Mouse (Mus musculus) CH12.LX (cell line): Measurements from ENCODE around the gene Iglon5. TPM values are rescaled to one million over a fixed set of nuclear protein-coding genes. Genes with fewer than 3 reads are reported as not detected.

ENCODE experiments used
- DNase-seq: peaks from one replicate; pipeline ENCODE4 v3.0.0-alpha.2; 2013; ENCODE audit errors: extremely low read depth
- H3K27ac ChIP-seq: 2 replicates; pipeline ENCODE4 v1.5.1; 2012; ENCODE audit warnings: low read depth, mild to moderate bottlenecking, control low read depth, moderate library complexity; ENCODE audit not compliant: insufficient read depth
- H3K27me3 ChIP-seq: replicated peaks from 2 replicates; pipeline ENCODE3; 2012; ENCODE audit warnings: inconsistent platforms
- H3K36me3 ChIP-seq, 2 experiments: replicated peaks in 1 of 2; 2 replicates each; pipeline versions ENCODE3 to v1.6.1; 2012; ENCODE audit warnings: inconsistent platforms in 1 of 2, low read length in 1 of 2, mild to moderate bottlenecking in 1 of 2, mixed read lengths in 1 of 2, moderate library complexity in 1 of 2; ENCODE audit not compliant: control insufficient read depth in 1 of 2, insufficient read depth in 1 of 2
- H3K4me1 ChIP-seq, 2 experiments: 2 replicates each; pipeline ENCODE4 v1.6.1; 2012; ENCODE audit warnings: inconsistent platforms in 1 of 2, moderate library complexity in 1 of 2; ENCODE audit not compliant: insufficient read depth in 2 of 2, control insufficient read depth in 1 of 2
- H3K4me2 ChIP-seq: 2 replicates; pipeline ENCODE4 v1.6.1; 2012; ENCODE audit warnings: low read depth, mild to moderate bottlenecking, control low read depth; ENCODE audit not compliant: poor library complexity, insufficient read depth, severe bottlenecking
- H3K4me3 ChIP-seq, 3 experiments: fragments of 150-350 bp in 1 of 3; sonication (generic) in 1 of 3; replicated peaks in 1 of 3; 2 replicates each; pipeline versions ENCODE3 to v1.5.1; 2011 to 2012; ENCODE audit warnings: low read depth in 2 of 3, low read length in 2 of 3, mild to moderate bottlenecking in 2 of 3, moderate library complexity in 2 of 3, control low read depth in 1 of 3, improper control_type of control experiment in 1 of 3, inconsistent platforms in 1 of 3, mixed read lengths in 1 of 3; ENCODE audit not compliant: poor library complexity in 1 of 3
- H3K79me2 ChIP-seq: replicated peaks from 2 replicates; pipeline ENCODE4 v1.6.1; 2012; ENCODE audit warnings: mild to moderate bottlenecking, moderate library complexity; ENCODE audit not compliant: control insufficient read depth, poor library complexity, insufficient read depth, severe bottlenecking; ENCODE audit errors: extremely low read depth
- H3K9ac ChIP-seq: 2 replicates; pipeline ENCODE4 v1.6.1; 2012; ENCODE audit warnings: low read depth, mild to moderate bottlenecking, control low read depth, moderate library complexity; ENCODE audit not compliant: insufficient read depth
- H3K9me3 ChIP-seq: replicated peaks from 2 replicates; pipeline ENCODE3; 2012; ENCODE audit warnings: low read length, inconsistent platforms, mixed read lengths
- BHLHE40 ChIP-seq: IDR thresholded peaks from 2 replicates; pipeline ENCODE4 v1.6.1; 2011; ENCODE audit warnings: mild to moderate bottlenecking, low read depth, low read length, improper control_type of control experiment
- CHD1 ChIP-seq: IDR thresholded peaks from 2 replicates; pipeline ENCODE4 v1.6.1; 2012; ENCODE audit warnings: low read depth, low read length, improper control_type of control experiment, inconsistent platforms
- ETS1 ChIP-seq: conservative IDR thresholded peaks from 2 replicates; pipeline ENCODE4 v1.6.1; 2012; ENCODE audit warnings: low read depth, mild to moderate bottlenecking, inconsistent platforms, low read length, improper control_type of control experiment, moderate library complexity
- HCFC1 ChIP-seq: IDR thresholded peaks from 2 replicates; pipeline ENCODE4 v1.6.1; 2012; ENCODE audit warnings: low read depth, mild to moderate bottlenecking, inconsistent platforms, low read length, improper control_type of control experiment
- KAT2A ChIP-seq: IDR thresholded peaks from 2 replicates; pipeline ENCODE4 v1.6.1; 2012; ENCODE audit warnings: low read length, improper control_type of control experiment, inconsistent platforms; ENCODE audit not compliant: insufficient replicate concordance
- MAFK ChIP-seq: IDR thresholded peaks from 2 replicates; pipeline ENCODE4 v1.6.1; 2011; ENCODE audit warnings: low read length, improper control_type of control experiment; ENCODE audit not compliant: insufficient replicate concordance
- MAZ ChIP-seq: IDR thresholded peaks from 2 replicates; pipeline ENCODE4 v1.6.1; 2012; ENCODE audit warnings: low read depth, mild to moderate bottlenecking, inconsistent platforms, low read length, improper control_type of control experiment, moderate library complexity
- MEF2A ChIP-seq: IDR thresholded peaks from 2 replicates; pipeline ENCODE4 v1.6.1; 2014; ENCODE audit warnings: low read depth, mild to moderate bottlenecking, inconsistent platforms, low read length, improper control_type of control experiment, borderline replicate concordance
- MXI1 ChIP-seq: IDR thresholded peaks from 2 replicates; pipeline ENCODE4 v1.6.1; 2011; ENCODE audit warnings: mild to moderate bottlenecking, low read depth, low read length, improper control_type of control experiment
- NRF1 ChIP-seq: IDR thresholded peaks from 2 replicates; pipeline ENCODE4 v1.6.1; 2014; ENCODE audit warnings: low read depth, mild to moderate bottlenecking, inconsistent platforms, low read length, improper control_type of control experiment, moderate library complexity
- PAX5 ChIP-seq: IDR thresholded peaks from 2 replicates; pipeline ENCODE4 v1.6.1; 2012; ENCODE audit warnings: low read length, inconsistent platforms, mixed read lengths
- POLR2AphosphoS2 ChIP-seq: IDR thresholded peaks from 2 replicates; pipeline ENCODE4 v1.6.1; 2011; ENCODE audit warnings: low read depth, low read length, improper control_type of control experiment
- RAD21 ChIP-seq: IDR thresholded peaks from 2 replicates; pipeline ENCODE4 v1.6.1; 2011; ENCODE audit warnings: low read depth, mild to moderate bottlenecking, low read length, improper control_type of control experiment, moderate library complexity
- TBP ChIP-seq: conservative IDR thresholded peaks from 2 replicates; pipeline ENCODE4 v1.6.1; 2011; ENCODE audit warnings: low read depth, low read length, improper control_type of control experiment
- TCF12 ChIP-seq: IDR thresholded peaks from 2 replicates; pipeline ENCODE4 v1.6.1; 2014; ENCODE audit warnings: low read depth, mild to moderate bottlenecking, inconsistent platforms, low read length, improper control_type of control experiment
- UBTF ChIP-seq: IDR thresholded peaks from 2 replicates; pipeline ENCODE4 v1.6.1; 2012; ENCODE audit warnings: low read depth, mild to moderate bottlenecking, inconsistent platforms, low read length, improper control_type of control experiment, moderate library complexity
- ZMIZ1 ChIP-seq: IDR thresholded peaks from 2 replicates; pipeline ENCODE4 v1.6.1; 2012; ENCODE audit warnings: low read depth, mild to moderate bottlenecking, inconsistent platforms, low read length, improper control_type of control experiment
- dilution Hi-C: fragments of 300-500 bp; cut with MboI; formaldehyde crosslinking; loops from 2 replicates; pipeline ENCODE4 v1.14.3; 2020; ENCODE audit warnings: low sequenced_read_pairs; ENCODE audit not compliant: extremely low pct_unique_long_range_greater_than_20kb, extremely low pct_ligation_motif_present
- in situ Hi-C: fragments of 300-500 bp; cut with MboI; formaldehyde crosslinking; loops from 3 replicates; pipeline ENCODE4 v1.14.3; 2019; ENCODE audit warnings: low sequenced_read_pairs, low pct_ligation_motif_present, low pct_unique_long_range_greater_than_20kb, mixed read lengths
- polyA plus RNA-seq: library from polyadenylated mRNA; unstranded; fragments of >175 nt; gene quantifications from 2 replicates; pipeline ENCODE4 v1.2.1, GENCODE M21; 2012; ENCODE audit warnings: low read depth; ENCODE audit not compliant: insufficient read length
- total RNA-seq, 2 experiments: library from RNA; depleted of rRNA; stranded (reverse); fragments of 300-350 nt in 1 of 2; fragments of >200 nt in 1 of 2; gene quantifications; 2 replicates each; pipeline ENCODE4 v1.2.3; 2012 to 2014

Gene Iglon5
- total and polyA plus RNA-seq, 3 experiments, result not detected

DNA sequence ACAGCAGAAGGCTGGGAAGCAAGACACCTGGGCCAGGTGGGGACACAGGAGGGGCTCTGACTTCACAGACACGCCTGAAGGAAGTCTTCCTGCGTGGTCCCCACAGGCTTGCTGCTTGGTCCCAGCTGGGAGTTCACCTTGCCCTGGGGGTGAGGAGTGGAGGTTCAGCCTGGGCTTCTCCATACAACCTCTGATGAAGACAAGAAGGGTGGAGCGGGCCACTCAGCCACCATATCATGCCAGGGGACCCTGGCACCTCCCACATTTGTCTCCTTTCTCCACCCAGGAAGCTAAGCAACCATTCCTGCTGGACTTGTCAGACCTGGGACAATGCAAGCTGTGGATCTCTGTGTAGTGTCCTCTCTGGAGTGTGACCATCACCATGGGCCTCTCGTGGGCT, 27.0 kb downstream of the Iglon5 start, which contains the start of gene Vsig10l:
Gene Vsig10l, plus strand, starts transcription at position 301 of the 400 bp plus-strand sequence.
- Histone ChIP-seq H3K79me2 (no peaks in the 10 kb centered on the region), H3K4me2 (no peak within 1 kb of the TSS), H3K27me3 (no peaks in the 10 kb centered on the region), H3K4me1 (peaks cover 3 to 11% of the 10 kb centered on the region in 2 experiments; a peak in 3 of 4 replicates), H3K9me3 (no peaks in the 10 kb centered on the region), H3K9ac (no peak within 1 kb of the TSS), H3K36me3 (peaks cover 0 to 5% of the 10 kb centered on the region in 2 experiments)
- dilution Hi-C loops, result no loop called here
- no peak for DNase-seq
- TF ChIP-seq KAT2A (no peak), NRF1 (no peak), RAD21 (no peak), MAFK (no peak), ETS1 (no peak), TBP (no peak), PAX5 (no peak), BHLHE40 (no peak), ZMIZ1 (no peak), MAZ (no peak), MEF2A (no peak), POLR2AphosphoS2 (no peak), UBTF (no peak)
- TF ChIP-seq, all 38 proteins: peak for 0
- no peak within 1 kb of the TSS for H3K27ac ChIP-seq
- no peak within 1 kb of the TSS for H3K4me3 ChIP-seq
- in situ Hi-C loops, result loop anchor here (5.0 to 10.0 kb wide), 3 partner anchors 41 to 178 kb away; no protein-coding TSS in a partner anchor

DNA sequence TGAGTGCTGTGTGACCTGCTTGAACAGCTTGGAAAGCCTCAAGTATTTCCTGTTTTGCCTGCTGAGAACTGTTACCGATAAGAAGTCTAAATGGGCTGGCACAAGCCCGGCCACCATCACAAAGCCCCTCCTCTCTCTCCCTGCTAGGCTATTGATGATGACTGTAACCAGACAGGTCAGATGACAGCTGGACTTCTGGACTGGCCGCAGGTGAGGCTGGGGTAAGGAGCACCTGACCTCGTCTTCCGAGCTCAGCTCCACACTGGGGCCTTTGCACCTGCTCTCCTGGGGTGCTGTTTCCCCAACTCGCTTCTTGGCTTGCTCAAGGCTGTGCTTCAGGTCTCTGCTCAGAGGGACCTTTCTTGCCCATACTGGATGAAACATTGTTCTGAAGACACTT, 35.5 kb downstream of the Iglon5 start:
- H3K27ac ChIP-seq, result no peak overlapping the region
- H3K4me3 ChIP-seq, result no peak overlapping the region
- no peak overlapping the region for H3K4me2 ChIP-seq
- in situ Hi-C loops, result no loop called here
- TF ChIP-seq MXI1 (no peak), HCFC1 (no peak), CHD1 (no peak), BHLHE40 (no peak), POLR2AphosphoS2 (no peak), MAFK (no peak), MEF2A (no peak), TCF12 (no peak)
- no peak for DNase-seq
- H3K79me2 ChIP-seq, result no peaks in the 10 kb centered on the region
- peaks cover 50 to 79% of the 10 kb centered on the region in 2 experiments for H3K36me3 ChIP-seq
- no peak overlapping the region for H3K9ac ChIP-seq
- no peaks in the 10 kb centered on the region for H3K9me3 ChIP-seq
- dilution Hi-C loops, result no loop called here
- no peaks in the 10 kb centered on the region for H3K27me3 ChIP-seq
- peaks cover 3 to 16% of the 10 kb centered on the region in 2 experiments; a peak in 3 of 4 replicates for H3K4me1 ChIP-seq
